Mouse (Mus musculus) heart, postnatal 0 days (tissue): ENCODE measurements around the gene Rictor. TPM values are rescaled to one million over a fixed set of nuclear protein-coding genes. Genes with fewer than 3 reads are reported as not detected.

Experiments
- ATAC-seq: fragments of 200-750 bp; cut with Nextera tagmentation; 2 replicates; pipeline ENCODE4 v1.8.0; 2017; ENCODE audit warnings: low read depth, moderate number of reproducible peaks, moderate library complexity; ENCODE audit not compliant: insufficient read depth
- DNase-seq: peaks from one replicate; pipeline ENCODE4 v3.0.0-alpha.2; 2016; ENCODE audit warnings: low spot score
- H3K27ac ChIP-seq: fragments of 300-500 bp; sonication (generic); 2 replicates; pipeline ENCODE4 v1.5.1; 2014; ENCODE audit warnings: low read depth, mild to moderate bottlenecking
- H3K27me3 ChIP-seq: fragments of 300-500 bp; sonication (generic); 2 replicates; pipeline ENCODE4 v1.6.1; 2014; ENCODE audit warnings: low read length, mixed read lengths; ENCODE audit not compliant: control insufficient read depth, insufficient read depth
- H3K36me3 ChIP-seq: fragments of 300-500 bp; sonication (generic); replicated peaks from 2 replicates; pipeline ENCODE4 v1.6.1; 2014; ENCODE audit warnings: low read length, mixed read lengths; ENCODE audit not compliant: control insufficient read depth, insufficient read depth
- H3K4me1 ChIP-seq: fragments of 300-500 bp; sonication (generic); 2 replicates; pipeline ENCODE4 v1.6.1; 2014; ENCODE audit warnings: antibody characterized with exemption; ENCODE audit not compliant: control insufficient read depth, insufficient read depth
- H3K4me2 ChIP-seq: fragments of 300-500 bp; sonication (generic); 2 replicates; pipeline ENCODE4 v1.6.1; 2014; ENCODE audit warnings: low read depth, mild to moderate bottlenecking, low read length, moderate library complexity
- H3K4me3 ChIP-seq: fragments of 300-500 bp; sonication (generic); 2 replicates; pipeline ENCODE4 v1.5.1; 2014; ENCODE audit warnings: low read depth, low read length
- H3K9ac ChIP-seq: fragments of 300-500 bp; sonication (generic); replicated peaks from 2 replicates; pipeline ENCODE4 v1.6.1; 2014; ENCODE audit warnings: low read depth, low read length, mixed read lengths
- H3K9me3 ChIP-seq: fragments of 300-500 bp; sonication (generic); replicated peaks from 2 replicates; pipeline ENCODE4 v1.6.1; 2016; ENCODE audit warnings: low read length; ENCODE audit not compliant: control insufficient read depth
- CTCF ChIP-seq: IDR thresholded peaks from 2 replicates; pipeline ENCODE4 v1.5.1; 2016; ENCODE audit warnings: antibody characterized with exemption, control low read depth, low read depth
- EP300 ChIP-seq: IDR thresholded peaks from 2 replicates; pipeline ENCODE4 v1.6.1; 2016; ENCODE audit warnings: antibody characterized with exemption, low read depth
- WGBS: fragments of 180-500 bp; shearing (Covaris S2); extraction: QIAGEN DNeasy Blood & Tissue Kit; methylation state at CpG from one replicate; pipeline ENCODE4 v1.1.7; 2014; 5-methylcytosine and 5-hydroxymethylcytosine counted together
- polyA plus RNA-seq: library from polyadenylated mRNA; unstranded; fragments of >200 nt; fragmentation: Nextera tagmentation; extraction: Ambion mirVana; gene quantifications from 2 replicates; pipeline ENCODE4 v1.2.1, GENCODE M21; 2015
- total RNA-seq: library from RNA; depleted of rRNA; stranded (reverse); fragments of >200 nt; gene quantifications from 2 replicates; pipeline ENCODE4 v1.2.3, GENCODE M21; 2014; ENCODE audit warnings: low replicate concordance

Gene Rictor
- total and polyA plus RNA-seq, 2 experiments from 2014 or later, result 17.5 to 23.2 TPM

DNA sequence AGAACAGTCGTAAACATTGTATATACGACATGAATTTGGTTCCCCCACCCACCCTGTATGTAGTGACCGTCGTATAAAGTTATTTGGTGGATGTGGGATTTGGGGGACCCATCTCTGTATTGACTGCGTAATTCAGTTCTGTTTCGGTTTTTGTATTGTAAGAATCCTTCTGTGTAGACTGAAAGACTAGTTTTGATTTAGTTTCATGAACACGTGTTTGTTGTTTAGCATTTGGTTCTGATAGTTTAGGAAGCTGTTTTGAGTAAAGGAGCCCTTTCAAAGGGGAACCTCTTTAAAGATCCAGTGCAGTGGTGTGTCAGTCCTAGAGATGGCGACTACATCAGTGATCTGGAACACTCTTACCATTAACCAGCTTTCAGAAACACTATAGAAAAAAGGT lies 1.4 kb downstream of the Rictor start:
- Histone ChIP-seq H3K27ac (no peak overlapping the region), H3K4me2 (peak overlapping the region; percentile 98), H3K4me1 (peaks cover 21% of the 10 kb centered on the region), H3K36me3 (no peaks in the 10 kb centered on the region), H3K27me3 (no peaks in the 10 kb centered on the region), H3K9ac (peak overlapping the region; percentile 99), H3K4me3 (peak overlapping the region; percentile 95), H3K9me3 (no peaks in the 10 kb centered on the region)
- ATAC-seq (no peak), DNase-seq (no peak)
- WGBS, result 23% methylated on average over 8 of the region's 8 CpGs
- no peak for TF ChIP-seq CTCF

DNA sequence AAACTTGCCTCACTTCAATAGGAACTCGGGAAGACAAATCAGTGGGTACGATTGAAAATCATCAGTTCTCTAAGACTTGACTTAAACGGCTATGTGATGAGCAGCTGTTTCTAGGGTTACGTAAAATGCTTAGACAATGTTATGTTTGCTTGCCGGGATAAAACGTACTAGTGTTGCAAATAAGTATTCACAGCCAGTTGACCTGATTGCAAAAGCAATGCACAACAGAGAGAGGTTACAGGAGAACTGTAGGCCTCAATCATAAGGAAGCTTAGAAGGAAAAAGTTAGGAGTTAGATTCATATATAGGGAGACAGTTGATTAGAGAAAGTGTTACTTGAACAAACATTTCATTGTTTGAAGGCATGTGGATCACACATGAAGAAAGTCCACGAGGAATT lies 2.2 kb downstream of the Rictor start:
- Histone ChIP-seq H3K4me3 (no peak overlapping the region), H3K9ac (no peak overlapping the region), H3K27ac (no peak overlapping the region), H3K36me3 (no peaks in the 10 kb centered on the region), H3K4me1 (peaks cover 28% of the 10 kb centered on the region), H3K4me2 (0 out of 2 replicates have a peak overlapping the region, but pooled peaks have one; percentile 98), H3K9me3 (no peaks in the 10 kb centered on the region), H3K27me3 (no peaks in the 10 kb centered on the region)
- ATAC-seq, result no peak
- TF ChIP-seq EP300, result no peak
- TF ChIP-seq CTCF, result no peak
- no peak for DNase-seq
- WGBS, result 74% methylated on average over 7 of the region's 7 CpGs

DNA sequence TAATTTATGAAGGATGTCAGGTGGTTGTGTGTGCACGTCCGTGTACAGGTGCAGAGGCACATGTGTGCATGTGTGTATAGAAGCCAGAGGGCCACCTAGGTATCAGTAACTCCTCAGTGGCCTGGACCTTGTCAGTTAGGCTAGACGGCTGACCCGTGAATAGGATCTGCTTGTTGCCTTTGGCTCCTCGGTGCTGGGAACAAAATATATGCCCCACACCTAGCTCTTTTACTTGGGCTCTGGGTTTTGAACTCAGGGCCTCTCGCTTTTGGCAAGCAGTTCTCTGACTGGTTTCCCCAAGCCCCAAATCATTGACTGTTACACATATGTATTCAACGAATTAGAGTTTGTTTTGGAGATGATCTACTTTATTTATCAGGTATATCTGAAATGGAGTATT lies 3.0 kb downstream of the Rictor start:
- H3K27me3 ChIP-seq, result no peaks in the 10 kb centered on the region
- no peak for ATAC-seq
- no peak overlapping the region for H3K4me3 ChIP-seq
- no peak for DNase-seq
- peaks cover 28% of the 10 kb centered on the region for H3K4me1 ChIP-seq
- TF ChIP-seq CTCF, result no peak
- no peak for TF ChIP-seq EP300
- H3K36me3 ChIP-seq, result no peaks in the 10 kb centered on the region
- WGBS, result 74% methylated on average over 7 of the region's 7 CpGs
- no peak overlapping the region for H3K9ac ChIP-seq
- H3K4me2 ChIP-seq, result no peak overlapping the region
- H3K27ac ChIP-seq, result no peak overlapping the region
- no peaks in the 10 kb centered on the region for H3K9me3 ChIP-seq

DNA sequence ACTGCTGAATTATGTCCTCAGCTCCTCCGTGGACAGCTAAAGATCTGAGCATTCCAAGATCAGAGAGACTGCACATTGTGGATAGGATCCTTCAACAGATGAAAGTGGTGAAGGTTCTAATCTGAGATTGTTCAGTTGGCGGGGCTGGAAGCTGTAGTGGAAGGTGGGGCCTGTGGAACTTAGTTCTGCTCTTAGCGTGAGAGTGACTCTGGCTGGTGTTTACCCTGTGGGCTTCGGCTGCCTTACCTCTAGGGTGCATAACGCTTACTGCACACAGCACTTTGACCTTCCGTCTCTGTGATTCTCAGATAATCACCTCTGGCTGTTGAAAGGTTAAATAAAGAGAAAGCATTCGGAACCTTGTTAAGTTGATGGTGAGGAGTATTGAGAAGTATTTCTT lies 6.6 kb downstream of the Rictor start:
- ATAC-seq (peak; percentile 82), DNase-seq (no peak)
- Histone ChIP-seq H3K9me3 (no peaks in the 10 kb centered on the region), H3K4me3 (peak overlapping the region; percentile 15; the same call in 1 of the 2 replicates), H3K36me3 (no peaks in the 10 kb centered on the region), H3K9ac (no peak overlapping the region; the same call in 1 of the 2 replicates), H3K4me2 (peak overlapping the region; percentile 49), H3K4me1 (peaks cover 24% of the 10 kb centered on the region), H3K27ac (peak overlapping the region; percentile 40; the same call in 1 of the 2 replicates), H3K27me3 (no peaks in the 10 kb centered on the region)
- TF ChIP-seq CTCF, result no peak
- no peak for TF ChIP-seq EP300
- WGBS, result 20% methylated on average over 7 of the region's 7 CpGs

DNA sequence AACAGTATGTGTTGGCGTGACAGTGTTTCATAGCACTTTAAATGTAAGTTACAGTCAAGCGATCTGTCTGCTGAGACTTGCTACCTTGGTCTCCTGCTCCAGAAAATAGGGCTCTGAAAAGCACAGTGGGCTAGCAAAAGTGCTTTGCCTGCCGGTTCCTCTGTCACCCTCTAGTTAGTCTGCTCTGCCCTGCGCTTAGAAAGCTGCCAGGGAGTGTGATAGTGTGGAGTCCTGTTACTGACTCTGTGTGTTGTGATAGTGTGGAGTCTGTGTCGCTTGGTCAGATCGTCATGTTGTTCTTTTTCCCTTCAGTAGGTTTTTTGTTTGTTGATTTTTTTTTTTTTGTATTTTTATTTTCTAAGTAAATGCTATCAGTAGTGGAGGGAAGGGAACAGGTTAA lies 7.1 kb downstream of the Rictor start:
- peaks cover 20% of the 10 kb centered on the region; the same call in 1 of the 2 replicates for H3K4me1 ChIP-seq
- ATAC-seq, result peak; percentile 46; the same call in 1 of the 2 replicates
- peak overlapping the region; percentile 49 for H3K4me2 ChIP-seq

DNA sequence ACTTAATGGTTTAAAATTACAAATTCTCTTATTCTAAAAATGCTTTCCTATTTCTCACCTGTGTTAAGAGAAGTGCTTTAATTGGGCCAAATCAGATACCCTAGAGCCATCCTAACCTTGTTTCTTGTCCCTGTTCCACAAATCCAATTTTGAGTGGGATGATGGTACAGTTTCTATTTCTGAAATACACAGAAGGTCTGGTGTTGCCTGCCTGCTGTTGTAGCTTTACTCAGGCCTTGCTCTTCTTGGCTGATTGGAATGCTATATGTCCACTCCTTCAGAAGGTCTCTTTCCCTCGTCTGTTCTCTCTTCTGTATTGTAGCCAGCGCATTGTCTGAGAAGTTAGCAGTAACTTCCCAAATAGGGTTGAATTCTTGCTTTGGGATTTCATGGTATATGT lies 13.2 kb downstream of the Rictor start:
- DNase-seq (no peak), ATAC-seq (no peak)
- Histone ChIP-seq H3K4me2 (no peak overlapping the region), H3K9me3 (no peaks in the 10 kb centered on the region), H3K4me3 (no peak overlapping the region), H3K27ac (no peak overlapping the region), H3K4me1 (0 out of 2 replicates have a peak, but pooled peaks cover 15% of the 10 kb centered on the region), H3K36me3 (no peaks in the 10 kb centered on the region), H3K9ac (no peak overlapping the region), H3K27me3 (no peaks in the 10 kb centered on the region)
- TF ChIP-seq CTCF (no peak), EP300 (no peak)
- WGBS, result 66% methylated on average over 2 of the region's 2 CpGs

More for the DNA sequence above, 7.1 kb downstream of the Rictor start:
- no peak for TF ChIP-seq EP300
- no peak for TF ChIP-seq CTCF
- 36% methylated on average over 6 of the region's 6 CpGs for WGBS
- Histone ChIP-seq H3K4me3 (peak overlapping the region; percentile 15; the same call in 1 of the 2 replicates), H3K27me3 (no peaks in the 10 kb centered on the region), H3K36me3 (no peaks in the 10 kb centered on the region), H3K9ac (no peak overlapping the region; the same call in 1 of the 2 replicates), H3K27ac (peak overlapping the region; percentile 40), H3K9me3 (no peaks in the 10 kb centered on the region)
- DNase-seq, result no peak
